Mouse (Mus musculus): ENCODE results near the gene Cacna1c. TPM values are rescaled to one million over a fixed set of nuclear protein-coding genes. Genes with fewer than 3 reads are reported as not detected.

Gene Cacna1c
- polyA plus RNA-seq, 1 experiment from 2014 or later = 9.3 TPM

DNA sequence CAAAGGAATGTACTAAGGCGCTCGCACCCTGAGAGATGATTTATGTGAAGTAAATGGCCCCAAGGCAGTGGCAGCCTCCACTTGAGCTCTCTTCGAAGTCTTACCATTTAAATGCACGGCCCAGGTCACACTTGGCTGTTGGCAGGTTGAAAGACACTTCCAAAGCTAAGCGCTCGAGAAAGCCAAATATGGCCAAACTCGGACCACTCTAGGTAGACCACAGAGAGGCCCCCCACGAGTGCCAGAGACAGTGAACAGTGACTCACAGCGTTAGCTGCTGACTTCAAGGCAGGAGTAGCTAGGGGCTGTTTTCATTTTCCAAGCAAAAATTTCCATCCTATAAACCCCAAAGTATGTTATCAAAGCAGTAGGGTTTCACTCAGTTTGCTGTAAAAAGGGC is 111.7 kb downstream of the Cacna1c start:
- peaks cover 17% of the 10 kb centered on the region for H3K4me1 ChIP-seq
- no peak overlapping the region for H3K4me3 ChIP-seq
- H3K36me3 ChIP-seq = no peaks in the 10 kb centered on the region
- no peak for ATAC-seq (ENCODE audit: insufficient number of reproducible peaks, insufficient read depth, low FRiP score, low TSS enrichment, low read depth)
- no peaks in the 10 kb centered on the region for H3K9me3 ChIP-seq
- WGBS = 79% methylated on average over 9 of the region's 9 CpGs
- no peak overlapping the region for H3K27ac ChIP-seq
- no peaks in the 10 kb centered on the region for H3K27me3 ChIP-seq
- H3K9ac ChIP-seq = no peak overlapping the region
- H3K4me2 ChIP-seq = no peak overlapping the region

DNA sequence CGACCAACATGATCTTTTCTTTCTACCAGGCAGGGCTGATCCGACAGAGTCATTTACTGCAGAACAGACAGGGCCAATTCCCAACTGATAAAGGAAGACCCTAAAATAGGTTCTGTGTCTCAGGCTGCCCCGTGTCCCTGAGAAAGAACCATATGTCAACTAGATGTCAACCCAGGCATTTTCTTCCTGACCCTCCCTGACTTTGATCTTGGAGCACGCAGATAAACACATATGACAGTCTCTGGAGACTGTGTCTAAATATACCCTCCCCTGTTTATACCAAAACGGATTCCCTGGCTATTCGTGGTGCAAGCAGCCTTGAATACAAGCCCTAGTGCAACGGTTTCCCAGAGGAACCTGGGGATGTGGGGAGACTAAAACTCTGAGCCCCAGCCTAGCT is 112.7 kb downstream of the Cacna1c start:
- no peak for ATAC-seq (ENCODE audit: insufficient number of reproducible peaks, insufficient read depth, low FRiP score, low TSS enrichment, low read depth)
- Histone ChIP-seq H3K9ac (no peak overlapping the region), H3K4me1 (peaks cover 11% of the 10 kb centered on the region), H3K27ac (no peak overlapping the region), H3K9me3 (no peaks in the 10 kb centered on the region), H3K4me2 (no peak overlapping the region), H3K27me3 (no peaks in the 10 kb centered on the region), H3K36me3 (no peaks in the 10 kb centered on the region), H3K4me3 (no peak overlapping the region)
- 71% methylated on average over 7 of the region's 7 CpGs for WGBS

DNA sequence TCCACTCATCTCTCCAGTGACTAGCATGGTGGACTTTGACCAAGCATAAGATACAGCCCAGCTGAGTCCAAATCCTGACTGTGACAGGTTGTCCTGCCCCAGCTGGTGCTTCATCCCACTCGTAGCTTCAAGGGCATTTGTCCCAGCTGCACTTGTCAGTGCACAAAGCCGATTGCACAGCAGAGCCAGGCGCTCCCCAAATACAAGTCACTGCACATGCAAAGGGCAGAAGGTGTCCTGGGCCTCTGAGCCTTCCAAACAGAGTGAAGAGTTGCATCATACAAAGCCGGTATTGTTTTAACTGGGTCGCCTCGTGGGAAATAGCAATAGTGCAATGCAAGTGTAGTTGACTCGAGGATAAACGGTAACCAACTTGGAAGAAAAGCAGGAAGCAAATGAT is 113.6 kb downstream of the Cacna1c start:
- Histone ChIP-seq H3K36me3 (no peaks in the 10 kb centered on the region), H3K9ac (no peak overlapping the region), H3K4me2 (no peak overlapping the region), H3K27me3 (no peaks in the 10 kb centered on the region), H3K27ac (no peak overlapping the region), H3K9me3 (no peaks in the 10 kb centered on the region), H3K4me1 (peaks cover 4% of the 10 kb centered on the region; the same call in 1 of the 2 replicates), H3K4me3 (no peak overlapping the region)
- no peak for ATAC-seq (ENCODE audit: insufficient number of reproducible peaks, insufficient read depth, low FRiP score, low TSS enrichment, low read depth)
- 57% methylated on average over 8 of the region's 8 CpGs for WGBS

DNA sequence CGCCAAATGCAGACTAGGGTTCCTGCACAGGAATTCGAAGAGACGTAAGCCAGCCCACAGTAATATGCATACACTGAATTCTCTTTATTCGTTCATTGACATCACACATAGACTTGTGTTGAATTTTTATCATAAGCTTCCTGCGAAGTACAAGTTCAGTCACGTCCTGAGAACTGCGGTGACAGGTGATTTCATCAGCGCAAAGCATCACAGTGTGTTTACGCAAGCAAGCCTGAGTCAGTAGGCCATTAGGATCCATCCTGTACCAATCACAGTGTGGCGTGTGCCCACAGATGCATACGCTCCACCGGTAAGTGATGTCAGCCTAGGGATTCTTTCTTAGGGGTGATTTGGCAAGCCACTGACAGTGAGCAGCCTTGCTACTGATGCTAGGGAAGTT is 114.6 kb downstream of the Cacna1c start:
- WGBS = 92% methylated on average over 12 of the region's 12 CpGs
- Histone ChIP-seq H3K9ac (no peak overlapping the region), H3K4me1 (peaks cover 4% of the 10 kb centered on the region; the same call in 1 of the 2 replicates), H3K36me3 (no peaks in the 10 kb centered on the region), H3K4me3 (no peak overlapping the region), H3K4me2 (no peak overlapping the region), H3K9me3 (no peaks in the 10 kb centered on the region), H3K27ac (no peak overlapping the region), H3K27me3 (no peaks in the 10 kb centered on the region)
- ATAC-seq (ENCODE audit: insufficient number of reproducible peaks, insufficient read depth, low FRiP score, low TSS enrichment, low read depth) = no peak

DNA sequence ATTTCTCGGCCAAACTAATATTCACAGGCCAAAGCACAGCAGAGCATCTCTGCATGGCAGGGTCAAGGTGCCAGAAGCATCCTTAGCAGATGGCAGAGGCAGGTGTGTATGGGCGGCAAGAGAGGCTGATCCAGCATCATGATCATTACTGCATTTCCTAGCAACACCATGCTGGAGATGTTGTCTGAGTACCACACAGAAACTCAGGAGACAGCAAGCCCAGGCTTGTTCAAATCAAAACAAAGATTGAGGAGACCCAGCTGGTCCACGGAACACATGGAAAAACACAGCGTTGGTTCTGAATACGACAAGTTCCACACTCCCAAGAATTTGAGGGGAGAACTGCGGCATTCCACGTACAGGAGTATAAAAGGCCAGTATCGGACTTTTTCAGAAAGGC is 116.6 kb downstream of the Cacna1c start:
- ATAC-seq (ENCODE audit: insufficient number of reproducible peaks, insufficient read depth, low FRiP score, low TSS enrichment, low read depth) = no peak
- no peak overlapping the region for H3K4me3 ChIP-seq
- WGBS = 85% methylated on average over 8 of the region's 8 CpGs
- H3K4me2 ChIP-seq = no peak overlapping the region
- no peaks in the 10 kb centered on the region for H3K9me3 ChIP-seq
- no peaks in the 10 kb centered on the region for H3K36me3 ChIP-seq
- H3K4me1 ChIP-seq = 0 out of 2 replicates have a peak, but pooled peaks cover 4% of the 10 kb centered on the region
- H3K27ac ChIP-seq = no peak overlapping the region
- no peak overlapping the region for H3K9ac ChIP-seq
- H3K27me3 ChIP-seq = no peaks in the 10 kb centered on the region

DNA sequence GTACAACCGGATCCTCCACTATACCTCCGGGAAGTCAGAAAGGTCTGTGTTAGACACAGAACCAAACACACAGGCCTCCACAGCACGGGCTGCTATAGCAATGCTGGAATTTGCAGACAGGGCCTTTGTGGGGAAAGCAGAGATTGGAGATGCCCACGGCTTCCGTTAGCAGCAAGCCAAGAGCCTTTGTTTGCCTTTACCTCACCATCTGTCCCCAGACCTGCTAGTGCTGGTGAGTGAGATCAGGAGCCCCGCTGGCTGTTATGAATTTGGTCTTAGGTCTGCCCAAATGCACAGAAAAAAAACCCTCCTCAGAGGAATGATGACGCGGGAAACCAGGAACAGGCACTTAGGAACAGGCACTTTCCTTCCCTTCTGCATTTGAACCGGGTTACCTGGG is 117.3 kb downstream of the Cacna1c start:
- no peaks in the 10 kb centered on the region for H3K9me3 ChIP-seq
- H3K4me1 ChIP-seq = 0 out of 2 replicates have a peak, but pooled peaks cover 4% of the 10 kb centered on the region
- no peak overlapping the region for H3K4me2 ChIP-seq
- H3K9ac ChIP-seq = no peak overlapping the region
- no peaks in the 10 kb centered on the region for H3K27me3 ChIP-seq
- ATAC-seq (ENCODE audit: insufficient number of reproducible peaks, insufficient read depth, low FRiP score, low TSS enrichment, low read depth) = no peak
- WGBS = 77% methylated on average over 9 of the region's 9 CpGs
- H3K27ac ChIP-seq = 0 out of 2 replicates have a peak overlapping the region, but pooled peaks have one; percentile 4
- H3K4me3 ChIP-seq = no peak overlapping the region
- H3K36me3 ChIP-seq = no peaks in the 10 kb centered on the region

DNA sequence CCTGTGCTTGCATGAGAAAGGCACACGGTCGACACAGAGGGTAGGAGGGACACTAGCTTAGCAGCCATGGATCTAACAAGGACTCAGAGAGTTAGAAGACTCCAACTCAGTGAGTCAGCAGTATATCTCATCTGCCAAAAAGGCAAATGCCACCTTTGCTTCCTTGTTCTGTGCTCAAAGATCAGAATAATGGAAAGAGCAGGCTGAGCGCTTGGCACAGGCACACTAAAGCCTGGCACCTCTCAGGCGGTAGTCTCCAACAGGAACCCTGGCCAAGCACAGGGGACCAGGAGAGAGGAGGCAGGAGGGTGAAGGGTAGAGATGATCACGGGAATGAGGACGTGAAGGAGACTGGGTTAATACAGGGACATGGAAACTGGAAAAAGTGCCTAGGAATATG is 119.0 kb downstream of the Cacna1c start:
- WGBS = 92% methylated on average over 6 of the region's 6 CpGs
- H3K4me2 ChIP-seq = no peak overlapping the region
- no peaks in the 10 kb centered on the region for H3K36me3 ChIP-seq
- H3K27me3 ChIP-seq = no peaks in the 10 kb centered on the region
- H3K9ac ChIP-seq = no peak overlapping the region
- H3K27ac ChIP-seq = no peak overlapping the region
- H3K4me3 ChIP-seq = no peak overlapping the region
- H3K4me1 ChIP-seq = peaks cover 16% of the 10 kb centered on the region
- no peak for ATAC-seq (ENCODE audit: insufficient number of reproducible peaks, insufficient read depth, low FRiP score, low TSS enrichment, low read depth)
- H3K9me3 ChIP-seq = no peaks in the 10 kb centered on the region

DNA sequence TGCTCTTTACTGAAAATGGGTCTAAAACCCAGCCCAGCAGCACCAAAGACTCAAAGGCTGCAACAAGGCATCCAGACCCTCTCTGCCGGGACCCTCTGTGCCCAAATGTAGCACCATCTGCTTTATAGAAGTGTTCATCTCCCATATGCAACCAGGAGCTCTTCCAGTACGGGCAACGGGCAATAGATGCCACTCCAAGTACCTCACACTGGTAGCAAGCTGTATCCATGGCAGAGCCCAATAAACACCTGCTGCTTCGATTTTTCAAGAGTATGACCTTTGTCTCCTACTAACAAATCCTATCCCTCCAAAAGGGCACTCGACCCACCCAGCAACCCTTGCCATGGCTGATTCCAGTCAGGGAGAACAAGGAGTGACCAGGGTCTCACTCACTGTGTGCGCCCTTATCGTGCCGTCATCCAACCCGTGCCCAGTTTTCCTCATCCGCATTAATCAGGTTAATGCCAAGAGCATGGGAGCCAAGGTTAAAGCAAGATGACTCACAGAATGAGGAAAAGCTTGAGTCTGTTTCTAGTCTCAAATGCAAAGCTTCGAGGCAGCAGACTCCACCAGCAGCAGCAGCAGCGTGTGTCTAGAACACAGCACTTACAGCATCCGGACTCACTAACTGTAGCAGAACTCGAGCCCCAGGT is 122.7 kb downstream of the Cacna1c start:
- no peak for ATAC-seq (ENCODE audit: insufficient number of reproducible peaks, insufficient read depth, low FRiP score, low TSS enrichment, low read depth)
- no peaks in the 10 kb centered on the region for H3K9me3 ChIP-seq
- WGBS = 91% methylated on average over 14 of the region's 14 CpGs
- H3K9ac ChIP-seq = no peak overlapping the region
- H3K4me3 ChIP-seq = no peak overlapping the region
- H3K27ac ChIP-seq = no peak overlapping the region
- H3K36me3 ChIP-seq = no peaks in the 10 kb centered on the region
- peaks cover 13% of the 10 kb centered on the region for H3K4me1 ChIP-seq
- no peaks in the 10 kb centered on the region for H3K27me3 ChIP-seq
- H3K4me2 ChIP-seq = no peak overlapping the region

DNA sequence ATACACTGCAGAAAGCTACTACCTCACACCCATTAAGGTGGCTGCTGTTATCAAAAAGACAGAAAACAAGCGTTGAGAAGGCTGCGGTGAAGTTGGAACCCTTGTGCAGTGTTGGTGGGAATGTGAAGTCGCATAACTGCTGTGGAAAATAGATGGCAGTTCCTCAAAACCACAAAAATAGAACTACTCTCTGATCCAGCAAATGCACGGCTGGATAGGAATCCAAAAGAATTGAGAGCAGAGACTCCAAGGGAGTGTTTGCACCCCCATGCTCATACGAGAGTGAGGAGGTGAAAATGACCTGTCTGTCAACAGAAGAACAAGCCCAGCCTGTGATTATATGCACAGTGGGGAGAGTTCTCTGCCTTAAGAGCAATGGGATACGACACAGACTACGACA is 123.4 kb downstream of the Cacna1c start:
- no peaks in the 10 kb centered on the region for H3K9me3 ChIP-seq
- ATAC-seq (ENCODE audit: insufficient number of reproducible peaks, insufficient read depth, low FRiP score, low TSS enrichment, low read depth) = no peak
- no peak overlapping the region for H3K9ac ChIP-seq
- no peak overlapping the region for H3K27ac ChIP-seq
- no peaks in the 10 kb centered on the region for H3K36me3 ChIP-seq
- peaks cover 13% of the 10 kb centered on the region for H3K4me1 ChIP-seq
- no peaks in the 10 kb centered on the region for H3K27me3 ChIP-seq
- no peak overlapping the region for H3K4me2 ChIP-seq
- 38% methylated on average over 7 of the region's 7 CpGs for WGBS
- no peak overlapping the region for H3K4me3 ChIP-seq

DNA sequence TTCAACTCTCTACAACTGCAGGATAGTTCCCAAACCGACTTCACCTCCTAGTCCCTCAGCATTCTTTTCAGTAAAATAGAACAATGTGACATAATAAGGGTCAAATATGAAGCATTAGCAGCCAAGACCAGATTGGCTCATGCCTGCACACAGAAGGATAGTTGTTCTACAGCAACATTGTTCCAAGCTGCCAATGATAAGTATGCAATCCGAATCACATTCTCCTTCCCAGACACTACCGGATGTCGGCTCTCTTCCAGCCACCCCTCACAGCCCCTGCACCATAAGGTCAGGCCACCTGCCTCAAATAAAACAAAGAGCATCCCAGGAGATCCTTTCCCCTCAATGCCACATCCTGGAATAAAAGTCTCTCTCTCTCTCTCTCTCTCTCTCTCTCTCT is 125.4 kb downstream of the Cacna1c start:
- 74% methylated on average over 4 of the region's 4 CpGs for WGBS
- no peak for ATAC-seq (ENCODE audit: insufficient number of reproducible peaks, insufficient read depth, low FRiP score, low TSS enrichment, low read depth)

DNA sequence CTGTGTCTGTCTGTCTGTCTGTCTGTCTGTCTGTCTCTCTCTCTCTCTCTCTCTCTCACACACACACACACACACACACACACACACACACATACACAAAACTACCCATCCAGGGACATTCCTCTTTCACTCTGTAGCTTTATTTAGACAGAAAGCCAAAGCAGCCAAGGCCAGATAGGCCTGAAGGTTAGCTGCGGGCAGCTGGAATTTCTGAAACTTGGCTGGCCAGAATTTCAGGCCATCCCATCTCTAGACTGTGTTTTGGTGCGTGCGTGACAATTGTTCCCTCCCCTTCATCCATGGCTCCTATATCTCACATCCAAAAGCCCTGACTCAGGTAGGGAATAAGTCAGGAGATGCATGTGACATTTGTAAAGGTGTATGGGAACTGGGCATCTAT is 125.9 kb downstream of the Cacna1c start:
- H3K9me3 ChIP-seq = no peaks in the 10 kb centered on the region
- no peak for ATAC-seq (ENCODE audit: insufficient number of reproducible peaks, insufficient read depth, low FRiP score, low TSS enrichment, low read depth)
- no peak overlapping the region for H3K4me2 ChIP-seq
- H3K4me3 ChIP-seq = no peak overlapping the region
- H3K9ac ChIP-seq = no peak overlapping the region
- H3K4me1 ChIP-seq = peaks cover 30% of the 10 kb centered on the region
- no peak overlapping the region for H3K27ac ChIP-seq
- no peaks in the 10 kb centered on the region for H3K36me3 ChIP-seq
- no peaks in the 10 kb centered on the region for H3K27me3 ChIP-seq
- 91% methylated on average over 3 of the region's 3 CpGs for WGBS

More for the DNA sequence above, 125.4 kb downstream of the Cacna1c start:
- Histone ChIP-seq H3K4me3 (no peak overlapping the region), H3K9ac (no peak overlapping the region), H3K27ac (no peak overlapping the region), H3K4me2 (no peak overlapping the region), H3K36me3 (no peaks in the 10 kb centered on the region), H3K27me3 (no peaks in the 10 kb centered on the region), H3K4me1 (peaks cover 26% of the 10 kb centered on the region), H3K9me3 (no peaks in the 10 kb centered on the region)

DNA sequence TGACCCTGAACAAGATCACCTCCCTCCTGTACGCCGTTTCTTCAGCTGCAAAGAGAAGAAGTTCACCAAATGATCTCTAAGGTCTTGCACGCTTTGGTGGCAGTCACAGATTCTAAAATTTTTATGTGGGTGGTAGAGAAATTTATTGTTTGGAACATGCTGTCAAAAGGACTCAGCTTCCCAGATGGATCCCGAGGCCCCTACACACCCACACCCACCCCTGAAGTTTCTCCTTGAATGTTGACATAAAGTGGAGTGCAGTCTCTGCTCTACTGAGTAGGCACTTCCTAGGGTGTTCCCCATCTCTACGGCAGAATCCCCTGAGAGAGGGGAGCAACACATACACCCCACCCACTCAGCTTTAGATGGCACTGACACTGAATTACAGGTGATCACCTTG is 127.1 kb downstream of the Cacna1c start:
- 84% methylated on average over 5 of the region's 5 CpGs for WGBS
- Histone ChIP-seq H3K4me3 (no peak overlapping the region), H3K9ac (no peak overlapping the region), H3K27ac (no peak overlapping the region), H3K4me2 (no peak overlapping the region), H3K27me3 (no peaks in the 10 kb centered on the region), H3K9me3 (no peaks in the 10 kb centered on the region), H3K4me1 (peaks cover 42% of the 10 kb centered on the region), H3K36me3 (no peaks in the 10 kb centered on the region)
- ATAC-seq (ENCODE audit: insufficient number of reproducible peaks, insufficient read depth, low FRiP score, low TSS enrichment, low read depth) = no peak

Data from embryonic facial prominence, embryonic 13.5 days (tissue).